Mouse (Mus musculus): Measurements from ENCODE around the gene Aldob. TPM values are rescaled to one million over a fixed set of nuclear protein-coding genes. Genes with fewer than 3 reads are reported as not detected.
"Not testable (repeated sequence)": the region's sequence is repeated elsewhere in the genome, so short reads cannot be mapped to it uniquely, and the experiment has no call there.

Aldob gene
- polyA plus RNA-seq, 1 experiment from 2014 or later = 0.47 TPM

- peak overlapping the region; percentile 70 for H3K27ac ChIP-seq (replicated peaks)
- H3K9me3 ChIP-seq = no peaks in the 10 kb centered on the region
- H3K4me2 ChIP-seq = peak overlapping the region; percentile 78
- H3K4me1 ChIP-seq (replicated peaks) = peaks cover 39% of the 10 kb centered on the region
- H3K36me3 ChIP-seq = peaks cover 24% of the 10 kb centered on the region
- H3K9ac ChIP-seq = peak overlapping the region; percentile 66
- H3K4me3 ChIP-seq = peak overlapping the region; percentile 74
- under 1% methylated on average over 17 of the region's 17 CpGs for WGBS
- ATAC-seq (ENCODE audit: low FRiP score, low read depth) = no peak; the same call in 1 of the 2 replicates
- no peaks in the 10 kb centered on the region for H3K27me3 ChIP-seq
Measured at GRCm38 (mm10) chr4:49521346-49521745, 28.0 kb downstream of the Aldob start.

GRCm38 (mm10) chr4:49520572-49521340, 28.6 kb downstream of the Aldob start, which contains the start of the genes Mrpl50 and Zfp189:
Mrpl50 (minus strand) TSS chr4:49521093.
Zfp189 (plus strand) TSS chr4:49521176.
- WGBS = under 1% methylated on average over 41 of the region's 41 CpGs
- Histone ChIP-seq H3K4me2 (peak within 1 kb of the TSS; percentile 78), H3K4me1 (replicated peaks) (peaks cover 39% of the 10 kb centered on the region), H3K4me3 (peak within 1 kb of the TSS; percentile 74), H3K9ac (peak within 1 kb of the TSS; percentile 66), H3K36me3 (peaks cover 18% of the 10 kb centered on the region), H3K27me3 (no peaks in the 10 kb centered on the region), H3K27ac (replicated peaks) (peak within 1 kb of the TSS; percentile 86), H3K9me3 (no peaks in the 10 kb centered on the region)
- peak; percentile 99 for ATAC-seq (ENCODE audit: low FRiP score, low read depth)

GRCm38 (mm10) chr4:49519476-49519875, 29.9 kb downstream of the Aldob start:
- no peaks in the 10 kb centered on the region for H3K9me3 ChIP-seq
- peaks cover 12% of the 10 kb centered on the region for H3K36me3 ChIP-seq
- ATAC-seq (ENCODE audit: low FRiP score, low read depth) = no peak
- H3K9ac ChIP-seq = no peak overlapping the region
- 75% methylated on average over 5 of the region's 5 CpGs for WGBS
- no peaks in the 10 kb centered on the region for H3K27me3 ChIP-seq
- H3K4me1 ChIP-seq (replicated peaks) = peaks cover 39% of the 10 kb centered on the region
- no peak overlapping the region for H3K27ac ChIP-seq (replicated peaks)
- 0 out of 2 replicates have a peak overlapping the region, but pooled peaks have one; percentile 14 for H3K4me3 ChIP-seq
- peak overlapping the region; percentile 78 for H3K4me2 ChIP-seq

- peaks cover 9% of the 10 kb centered on the region for H3K4me1 ChIP-seq (replicated peaks)
- no peak overlapping the region for H3K4me3 ChIP-seq
- no peak overlapping the region for H3K4me2 ChIP-seq
- ATAC-seq (ENCODE audit: low FRiP score, low read depth) = no peak
- H3K36me3 ChIP-seq = peaks cover 28% of the 10 kb centered on the region
- H3K27ac ChIP-seq (replicated peaks) = no peak overlapping the region
- H3K27me3 ChIP-seq = no peaks in the 10 kb centered on the region
- no peaks in the 10 kb centered on the region for H3K9me3 ChIP-seq
- no peak overlapping the region for H3K9ac ChIP-seq
- WGBS = over 99% methylated on average over 6 of the region's 6 CpGs
Measured at GRCm38 (mm10) chr4:49514441-49514840, 34.9 kb downstream of the Aldob start.

- Histone ChIP-seq H3K9ac (no peak overlapping the region), H3K4me1 (replicated peaks) (no peaks in the 10 kb centered on the region), H3K4me3 (no peak overlapping the region), H3K9me3 (no peaks in the 10 kb centered on the region), H3K36me3 (peaks cover 28% of the 10 kb centered on the region), H3K27me3 (no peaks in the 10 kb centered on the region), H3K4me2 (no peak overlapping the region), H3K27ac (replicated peaks) (no peak overlapping the region)
- no peak for ATAC-seq (ENCODE audit: low FRiP score, low read depth)
- 90% methylated on average over 4 of the region's 4 CpGs for WGBS
Measured at GRCm38 (mm10) chr4:49512636-49513035, 36.7 kb downstream of the Aldob start.

GRCm38 (mm10) chr4:49510236-49510835, 39.0 kb downstream of the Aldob start:
- H3K27ac ChIP-seq (replicated peaks); H3K27me3 ChIP-seq; H3K4me1 ChIP-seq (replicated peaks); H3K4me3 ChIP-seq; H3K9ac ChIP-seq; H3K9me3 ChIP-seq; H3K4me2 ChIP-seq; ATAC-seq (ENCODE audit: low FRiP score, low read depth): not testable (repeated sequence)
- peaks cover 28% of the 10 kb centered on the region for H3K36me3 ChIP-seq
- WGBS = 89% methylated on average over 1 of the region's 1 CpGs

- H3K27me3 ChIP-seq = no peaks in the 10 kb centered on the region
- H3K36me3 ChIP-seq = peaks cover 24% of the 10 kb centered on the region
- H3K4me2 ChIP-seq = no peak overlapping the region
- H3K9me3 ChIP-seq = no peaks in the 10 kb centered on the region
- no peaks in the 10 kb centered on the region for H3K4me1 ChIP-seq (replicated peaks)
- H3K4me3 ChIP-seq = no peak overlapping the region
- H3K27ac ChIP-seq (replicated peaks) = no peak overlapping the region
- ATAC-seq (ENCODE audit: low FRiP score, low read depth) = no peak
- H3K9ac ChIP-seq = no peak overlapping the region
- WGBS = 91% methylated on average over 2 of the region's 2 CpGs
Measured at GRCm38 (mm10) chr4:49509183-49509582, 40.2 kb downstream of the Aldob start.

GRCm38 (mm10) chr4:49506386-49506785, 43.0 kb downstream of the Aldob start, which contains the start of gene Baat:
Baat (minus strand) TSS chr4:49506557.
- no peak within 1 kb of the TSS for H3K9ac ChIP-seq
- no peaks in the 10 kb centered on the region for H3K4me1 ChIP-seq (replicated peaks)
- H3K4me3 ChIP-seq = no peak within 1 kb of the TSS
- no peak within 1 kb of the TSS for H3K4me2 ChIP-seq
- no peaks in the 10 kb centered on the region for H3K27me3 ChIP-seq
- 84% methylated on average over 3 of the region's 3 CpGs for WGBS
- no peak within 1 kb of the TSS for H3K27ac ChIP-seq (replicated peaks)
- ATAC-seq (ENCODE audit: low FRiP score, low read depth) = no peak
- H3K9me3 ChIP-seq = no peaks in the 10 kb centered on the region
- H3K36me3 ChIP-seq = 0 out of 2 replicates have a peak, but pooled peaks cover under 1% of the 10 kb centered on the region

- Histone ChIP-seq H3K9ac (no peak overlapping the region), H3K4me1 (replicated peaks) (no peaks in the 10 kb centered on the region), H3K27me3 (no peaks in the 10 kb centered on the region), H3K4me2 (no peak overlapping the region), H3K4me3 (no peak overlapping the region), H3K9me3 (no peaks in the 10 kb centered on the region), H3K27ac (replicated peaks) (no peak overlapping the region), H3K36me3 (no peaks in the 10 kb centered on the region)
- ATAC-seq (ENCODE audit: low FRiP score, low read depth) = no peak
- 91% methylated on average over 1 of the region's 1 CpGs for WGBS
Measured at GRCm38 (mm10) chr4:49503563-49503962, 45.8 kb downstream of the Aldob start.

Other genes starting within 250 kb of the Aldob start
- not detected in 2 replicates for gene Acnat2, start 141.4 kb downstream of the Aldob start, polyA plus RNA-seq (2015; fragmentation: Nextera tagmentation; extraction: Ambion mirVana)
- gene Acnat1, start 75.6 kb downstream of the Aldob start, polyA plus RNA-seq (2015; fragmentation: Nextera tagmentation; extraction: Ambion mirVana) = not detected in 2 replicates
- gene Baat, start 43.0 kb downstream of the Aldob start, polyA plus RNA-seq (2015; fragmentation: Nextera tagmentation; extraction: Ambion mirVana) = not detected in 2 replicates
- 72.5 and 72.9 TPM in 2 replicates for gene Mrpl50, start 28.5 kb downstream of the Aldob start, polyA plus RNA-seq (2015; fragmentation: Nextera tagmentation; extraction: Ambion mirVana)
- gene Zfp189, start 28.4 kb downstream of the Aldob start, polyA plus RNA-seq (2015; fragmentation: Nextera tagmentation; extraction: Ambion mirVana) = 11.3 and 11.8 TPM in 2 replicates
- gene Tmem246, start 48.3 kb upstream of the Aldob start, polyA plus RNA-seq (2015; fragmentation: Nextera tagmentation; extraction: Ambion mirVana) = 118 and 128 TPM in 2 replicates
- 49.2 and 49.8 TPM in 2 replicates for gene Rnf20, start 82.5 kb upstream of the Aldob start, polyA plus RNA-seq (2015; fragmentation: Nextera tagmentation; extraction: Ambion mirVana)
- gene Ppp3r2, start 132.5 kb upstream of the Aldob start, polyA plus RNA-seq (2015; fragmentation: Nextera tagmentation; extraction: Ambion mirVana) = 0.46 and 0.62 TPM in 2 replicates

Data from hindbrain, embryonic 15.5 days (tissue).